Mouse (Mus musculus): ENCODE measurements around the gene BC017158.

GRCm38 (mm10) chr7:128314491-128314890 is 16.5 kb upstream of the BC017158 start:
- TF ChIP-seq CEBPB (IDR thresholded peaks at IDR 0.05; ENCODE audit: insufficient read depth, poor library complexity, severe bottlenecking) (no peak), POLR2A (IDR thresholded peaks at IDR 0.05; ENCODE audit: insufficient read length, low read depth) (no peak), USF1 (IDR thresholded peaks at IDR 0.05; ENCODE audit: low read depth) (no peak), MAX (IDR thresholded peaks at IDR 0.05; ENCODE audit: low read depth) (no peak), E2F4 (IDR thresholded peaks at IDR 0.05; ENCODE audit: insufficient read depth) (no peak), SRF (IDR thresholded peaks at IDR 0.05; ENCODE audit: control insufficient read depth, insufficient read length, low read depth) (no peak), TCF12 (IDR thresholded peaks at IDR 0.05; ENCODE audit: insufficient read depth, poor library complexity, severe bottlenecking) (no peak)

Measured in myocyte (in vitro differentiated cells).